Mouse (Mus musculus) urinary bladder, adult 18-20 months (tissue): Measurements from ENCODE around the gene Orai2.
"Not testable (repeated sequence)": the region's sequence is repeated elsewhere in the genome, so short reads cannot be mapped to it uniquely, and the experiment has no call there.

Experiments used
- DNase-seq, 2 experiments: peaks; one replicate each; pipeline ENCODE4 v3.0.0; 2022; ENCODE audit warnings: low spot score in 2 of 2, mixed read lengths in 2 of 2

Gene Orai2

GRCm38 (mm10) chr5:136173606-136174463, 3.3 kb upstream of the Orai2 start:
- peak; percentile 33 to 51 for DNase-seq

GRCm38 (mm10) chr5:136172939-136173338, 2.4 kb upstream of the Orai2 start:
- DNase-seq, result no peak

GRCm38 (mm10) chr5:136171363-136172341, 1.1 kb upstream of the Orai2 start:
- peak; percentile 25 to 52 for DNase-seq

GRCm38 (mm10) chr5:136169626-136170511, 644 bp downstream of the Orai2 start:
- no peak for DNase-seq

GRCm38 (mm10) chr5:136168071-136168470, 2.4 kb downstream of the Orai2 start:
- DNase-seq, result no peak

- no peak for DNase-seq
Measured at GRCm38 (mm10) chr5:136167296-136167695, 3.2 kb downstream of the Orai2 start.

GRCm38 (mm10) chr5:136165246-136165645, 5.3 kb downstream of the Orai2 start:
- DNase-seq, result no peak

GRCm38 (mm10) chr5:136163807-136164474, 6.6 kb downstream of the Orai2 start:
- no peak for DNase-seq

- DNase-seq, result peak in 1 of 2 experiments; percentile 44
Measured at GRCm38 (mm10) chr5:136160084-136160483, 10.4 kb downstream of the Orai2 start.

- no peak for DNase-seq
Measured at GRCm38 (mm10) chr5:136155399-136155798, 15.1 kb downstream of the Orai2 start.

GRCm38 (mm10) chr5:136152365-136152764, 18.1 kb downstream of the Orai2 start:
- no peak for DNase-seq

GRCm38 (mm10) chr5:136149134-136149576, 21.4 kb downstream of the Orai2 start:
- DNase-seq, result not testable (repeated sequence)

- no peak for DNase-seq
Measured at GRCm38 (mm10) chr5:136147704-136148103, 22.8 kb downstream of the Orai2 start.

GRCm38 (mm10) chr5:136146936-136147335, 23.6 kb downstream of the Orai2 start:
- DNase-seq, result no peak

- DNase-seq, result no peak
Measured at GRCm38 (mm10) chr5:136144606-136145430, 25.7 kb downstream of the Orai2 start.

- DNase-seq, result no peak
Measured at GRCm38 (mm10) chr5:136143161-136143755, 27.3 kb downstream of the Orai2 start.

- DNase-seq, result no peak
Measured at GRCm38 (mm10) chr5:136142746-136143145, 27.8 kb downstream of the Orai2 start.

- DNase-seq, result no peak
Measured at GRCm38 (mm10) chr5:136140057-136140482, 30.4 kb downstream of the Orai2 start.

- no peak for DNase-seq
Measured at GRCm38 (mm10) chr5:136139393-136139792, 31.1 kb downstream of the Orai2 start.
